Mouse (Mus musculus) liver, postnatal 0 days (tissue): ENCODE data around the gene Utp6. TPM values are rescaled to one million over a fixed set of nuclear protein-coding genes. Genes with fewer than 3 reads are reported as not detected.

Experiments
- ATAC-seq: fragments of 200-750 bp; cut with Nextera tagmentation; 2 replicates; pipeline ENCODE4 v1.8.0; 2017; ENCODE audit warnings: mild to moderate bottlenecking, moderate library complexity
- DNase-seq: peaks from one replicate; pipeline ENCODE4 v3.0.0-alpha.2; 2016
- H3K27ac ChIP-seq: fragments of 300-500 bp; sonication (generic); 2 replicates; pipeline ENCODE4 v1.5.1; 2014; ENCODE audit warnings: antibody characterized with exemption, moderate library complexity, mild to moderate bottlenecking, low read depth
- H3K27me3 ChIP-seq: fragments of 300-500 bp; sonication (generic); 2 replicates; pipeline ENCODE4 v1.6.1; 2014; ENCODE audit warnings: low read length, control low read depth, mixed read lengths; ENCODE audit not compliant: insufficient read depth
- H3K36me3 ChIP-seq: fragments of 300-500 bp; sonication (generic); replicated peaks from 2 replicates; pipeline ENCODE4 v1.6.1; 2014; ENCODE audit warnings: mild to moderate bottlenecking, control low read depth, low read length, moderate library complexity, mixed read lengths; ENCODE audit not compliant: insufficient read depth
- H3K4me1 ChIP-seq: fragments of 300-500 bp; sonication (generic); 2 replicates; pipeline ENCODE4 v1.6.1; 2014; ENCODE audit warnings: antibody characterized with exemption, mild to moderate bottlenecking, control low read depth; ENCODE audit not compliant: insufficient read depth
- H3K4me2 ChIP-seq: fragments of 300-500 bp; sonication (generic); 2 replicates; pipeline ENCODE4 v1.6.1; 2014; ENCODE audit warnings: low read depth, mild to moderate bottlenecking, low read length, moderate library complexity, mixed read lengths
- H3K4me3 ChIP-seq: fragments of 300-500 bp; sonication (generic); 2 replicates; pipeline ENCODE4 v1.5.1; 2014; ENCODE audit warnings: low read depth, low read length
- H3K9ac ChIP-seq: fragments of 300-500 bp; sonication (generic); replicated peaks from 2 replicates; pipeline ENCODE4 v1.6.1; 2014; ENCODE audit warnings: mild to moderate bottlenecking, moderate library complexity
- H3K9me3 ChIP-seq: fragments of 300-500 bp; sonication (generic); 2 replicates; pipeline ENCODE4 v1.6.1; 2016; ENCODE audit warnings: mild to moderate bottlenecking, control low read depth, low read length, mixed read lengths
- CTCF ChIP-seq: sonication (generic); IDR thresholded peaks from 2 replicates; pipeline ENCODE4 v1.5.1; 2016; ENCODE audit warnings: antibody characterized with exemption, low read depth
- EP300 ChIP-seq: IDR thresholded peaks from 2 replicates; pipeline ENCODE4 v1.6.1; 2016; ENCODE audit warnings: antibody characterized with exemption, low read depth, mild to moderate bottlenecking
- WGBS: fragments of 180-500 bp; shearing (Covaris S2); extraction: QIAGEN DNeasy Blood & Tissue Kit; methylation state at CpG from one replicate; pipeline ENCODE4 v1.1.7; 2014; ENCODE audit not compliant: insufficient replicate concordance; 5-methylcytosine and 5-hydroxymethylcytosine counted together
- polyA plus RNA-seq: library from polyadenylated mRNA; unstranded; fragments of >200 nt; fragmentation: Nextera tagmentation; extraction: Ambion mirVana; gene quantifications from 2 replicates; pipeline ENCODE4 v1.2.1, GENCODE M21; 2015

Gene Utp6
- polyA plus RNA-seq, 1 experiment from 2014 or later = 15.1 TPM

- WGBS = 35% methylated on average over 8 of the region's 8 CpGs
- DNase-seq (no peak), ATAC-seq (no peak)
- Histone ChIP-seq H3K27me3 (no peaks in the 10 kb centered on the region), H3K4me2 (peak overlapping the region; percentile 91), H3K9ac (no peak overlapping the region; the same call in 1 of the 2 replicates), H3K36me3 (peaks cover 4% of the 10 kb centered on the region), H3K4me1 (peaks cover 8% of the 10 kb centered on the region), H3K9me3 (no peaks in the 10 kb centered on the region), H3K4me3 (peak overlapping the region; percentile 86), H3K27ac (peak overlapping the region; percentile 19; the same call in 1 of the 2 replicates)
- no peak for TF ChIP-seq CTCF
- no peak for TF ChIP-seq EP300
These were observed 1.2 kb upstream of the Utp6 start for GRCm38 (mm10) chr11:79963212-79963974.

GRCm38 (mm10) chr11:79962877-79963183 is 640 bp upstream of the Utp6 start:
- H3K27me3 ChIP-seq = no peaks in the 10 kb centered on the region
- peak overlapping the region; percentile 19; the same call in 1 of the 2 replicates for H3K27ac ChIP-seq
- peak overlapping the region; percentile 91 for H3K4me2 ChIP-seq
- TF ChIP-seq CTCF (no peak), EP300 (no peak)
- H3K36me3 ChIP-seq = peaks cover 7% of the 10 kb centered on the region
- peak overlapping the region; percentile 32 for H3K9ac ChIP-seq
- ATAC-seq = peak; percentile 10
- H3K4me3 ChIP-seq = peak overlapping the region; percentile 86
- H3K9me3 ChIP-seq = no peaks in the 10 kb centered on the region
- WGBS = 2% methylated on average over 9 of the region's 9 CpGs
- H3K4me1 ChIP-seq = peaks cover 8% of the 10 kb centered on the region
- no peak for DNase-seq

- Histone ChIP-seq H3K36me3 (peaks cover 19% of the 10 kb centered on the region), H3K4me2 (peak overlapping the region; percentile 91), H3K4me3 (peak overlapping the region; percentile 86), H3K9me3 (no peaks in the 10 kb centered on the region), H3K27me3 (no peaks in the 10 kb centered on the region), H3K9ac (peak overlapping the region; percentile 74), H3K27ac (peak overlapping the region; percentile 89), H3K4me1 (peaks cover 8% of the 10 kb centered on the region)
- TF ChIP-seq CTCF (no peak), EP300 (no peak)
- peak; percentile 30 for DNase-seq
- 5% methylated on average over 27 of the region's 27 CpGs for WGBS
- peak; percentile 28 for ATAC-seq
These were observed 655 bp downstream of the Utp6 start for GRCm38 (mm10) chr11:79961346-79962124.

- Histone ChIP-seq H3K9ac (no peak overlapping the region), H3K36me3 (peaks cover 72% of the 10 kb centered on the region), H3K27ac (no peak overlapping the region), H3K9me3 (no peaks in the 10 kb centered on the region), H3K27me3 (no peaks in the 10 kb centered on the region), H3K4me3 (no peak overlapping the region), H3K4me1 (no peaks in the 10 kb centered on the region), H3K4me2 (no peak overlapping the region)
- WGBS = 94% methylated on average over 3 of the region's 3 CpGs
- ATAC-seq (no peak), DNase-seq (no peak)
- no peak for TF ChIP-seq EP300
- TF ChIP-seq CTCF = no peak
These were observed 14.9 kb downstream of the Utp6 start for GRCm38 (mm10) chr11:79947265-79947664.

GRCm38 (mm10) chr11:79943601-79944000 is 18.6 kb downstream of the Utp6 start:
- peaks cover 65% of the 10 kb centered on the region for H3K36me3 ChIP-seq
- 72% methylated on average over 7 of the region's 7 CpGs for WGBS
- DNase-seq (no peak), ATAC-seq (no peak)
- H3K27me3 ChIP-seq = no peaks in the 10 kb centered on the region
- H3K4me2 ChIP-seq = no peak overlapping the region
- H3K27ac ChIP-seq = no peak overlapping the region
- TF ChIP-seq CTCF = no peak
- no peak for TF ChIP-seq EP300
- H3K4me1 ChIP-seq = no peaks in the 10 kb centered on the region
- no peak overlapping the region for H3K9ac ChIP-seq
- no peak overlapping the region for H3K4me3 ChIP-seq
- no peaks in the 10 kb centered on the region for H3K9me3 ChIP-seq

- peaks cover 64% of the 10 kb centered on the region for H3K36me3 ChIP-seq
- WGBS = 92% methylated on average over 8 of the region's 8 CpGs
- no peak overlapping the region for H3K4me2 ChIP-seq
- no peak overlapping the region for H3K4me3 ChIP-seq
- no peaks in the 10 kb centered on the region for H3K27me3 ChIP-seq
- no peak for ATAC-seq
- DNase-seq = no peak
- no peaks in the 10 kb centered on the region for H3K9me3 ChIP-seq
- no peak overlapping the region for H3K9ac ChIP-seq
- no peak overlapping the region for H3K27ac ChIP-seq
- no peaks in the 10 kb centered on the region for H3K4me1 ChIP-seq
- no peak for TF ChIP-seq EP300
- no peak for TF ChIP-seq CTCF
These were observed 19.1 kb downstream of the Utp6 start for GRCm38 (mm10) chr11:79943136-79943535.
